Mouse (Mus musculus): ENCODE data around the gene Arnt2. TPM values are rescaled to one million over a fixed set of nuclear protein-coding genes. Genes with fewer than 3 reads are reported as not detected.

The Arnt2 gene
- total RNA-seq, 2 experiments from 2014 or later, result not detected

- ATAC-seq (ENCODE audit: poor library complexity, severe bottlenecking), result no peak
Measured at GRCm38 (mm10) chr7:84300261-84300660, 109.7 kb downstream of the Arnt2 start.

GRCm38 (mm10) chr7:84299601-84300000 is 110.4 kb downstream of the Arnt2 start:
- no peak for ATAC-seq (ENCODE audit: poor library complexity, severe bottlenecking)

- no peak for ATAC-seq (ENCODE audit: poor library complexity, severe bottlenecking)
Measured at GRCm38 (mm10) chr7:84293054-84293453, 116.9 kb downstream of the Arnt2 start.

GRCm38 (mm10) chr7:84287226-84287587 is 122.8 kb downstream of the Arnt2 start:
- no peak for ATAC-seq (ENCODE audit: poor library complexity, severe bottlenecking)

- ATAC-seq (ENCODE audit: poor library complexity, severe bottlenecking), result no peak
Measured at GRCm38 (mm10) chr7:84286526-84287225, 123.3 kb downstream of the Arnt2 start.

- no peak for ATAC-seq (ENCODE audit: poor library complexity, severe bottlenecking)
Measured at GRCm38 (mm10) chr7:84285790-84286189, 124.2 kb downstream of the Arnt2 start.

- no peak for ATAC-seq (ENCODE audit: poor library complexity, severe bottlenecking)
Measured at GRCm38 (mm10) chr7:84284974-84285373, 125.0 kb downstream of the Arnt2 start.

- no peak for ATAC-seq (ENCODE audit: poor library complexity, severe bottlenecking)
Measured at GRCm38 (mm10) chr7:84282231-84282630, 127.7 kb downstream of the Arnt2 start.

- ATAC-seq (ENCODE audit: poor library complexity, severe bottlenecking), result no peak
Measured at GRCm38 (mm10) chr7:84279231-84279630, 130.7 kb downstream of the Arnt2 start.

GRCm38 (mm10) chr7:84275312-84275711 is 134.7 kb downstream of the Arnt2 start:
- no peak for ATAC-seq (ENCODE audit: poor library complexity, severe bottlenecking)

GRCm38 (mm10) chr7:84273930-84274329 is 136.0 kb downstream of the Arnt2 start:
- ATAC-seq (ENCODE audit: poor library complexity, severe bottlenecking), result no peak

GRCm38 (mm10) chr7:84272206-84272818 is 137.7 kb downstream of the Arnt2 start:
- peak; percentile 85 for ATAC-seq (ENCODE audit: poor library complexity, severe bottlenecking)

GRCm38 (mm10) chr7:84271429-84271828 is 138.5 kb downstream of the Arnt2 start:
- no peak for ATAC-seq (ENCODE audit: poor library complexity, severe bottlenecking)

GRCm38 (mm10) chr7:84263466-84263865 is 146.5 kb downstream of the Arnt2 start:
- ATAC-seq (ENCODE audit: poor library complexity, severe bottlenecking), result no peak

- ATAC-seq (ENCODE audit: poor library complexity, severe bottlenecking), result no peak
Measured at GRCm38 (mm10) chr7:84261341-84261740, 148.6 kb downstream of the Arnt2 start.

GRCm38 (mm10) chr7:84260401-84260800 is 149.6 kb downstream of the Arnt2 start:
- no peak for ATAC-seq (ENCODE audit: poor library complexity, severe bottlenecking)

- no peak for ATAC-seq (ENCODE audit: poor library complexity, severe bottlenecking)
Measured at GRCm38 (mm10) chr7:84259309-84259985, 150.5 kb downstream of the Arnt2 start.

- ATAC-seq (ENCODE audit: poor library complexity, severe bottlenecking), result no peak
Measured at GRCm38 (mm10) chr7:84256661-84257060, 153.3 kb downstream of the Arnt2 start.

- ATAC-seq (ENCODE audit: poor library complexity, severe bottlenecking), result no peak
Measured at GRCm38 (mm10) chr7:84256245-84256644, 153.7 kb downstream of the Arnt2 start.

GRCm38 (mm10) chr7:84254916-84255315 is 155.1 kb downstream of the Arnt2 start:
- no peak for ATAC-seq (ENCODE audit: poor library complexity, severe bottlenecking)

- ATAC-seq (ENCODE audit: poor library complexity, severe bottlenecking), result no peak
Measured at GRCm38 (mm10) chr7:84254311-84254710, 155.7 kb downstream of the Arnt2 start.

GRCm38 (mm10) chr7:84251667-84252066 is 158.3 kb downstream of the Arnt2 start:
- ATAC-seq (ENCODE audit: poor library complexity, severe bottlenecking), result no peak
